Mouse (Mus musculus) left cerebral cortex, postnatal 14 days (tissue): ENCODE data around the gene Hist1h3a. TPM values are rescaled to one million over a fixed set of nuclear protein-coding genes. Genes with fewer than 3 reads are reported as not detected.
"Not testable (repeated sequence)": the region's sequence is repeated elsewhere in the genome, so short reads cannot be mapped to it uniquely, and the experiment has no call there.

Experiments
- DNase-seq, 2 experiments: peaks; one replicate each; pipeline ENCODE4 v3.0.0; 2021 to 2022; ENCODE audit warnings: low spot score in 2 of 2, mixed read lengths in 1 of 2
- intact Hi-C: fragments of 180-260 bp; cut with DNase I; formaldehyde crosslinking; loops from one replicate; pipeline ENCODE4 v1.15.1; 2025
- total RNA-seq, 2 experiments: library from RNA; stranded (reverse); gene quantifications; 2 replicates each; pipeline ENCODE4 v1.2.3; 2021

Hist1h3a gene
- total RNA-seq, 2 experiments from 2014 or later = 33.2 to 47.2 TPM

GRCm38 (mm10) chr13:23760240-23760971 is 1.8 kb downstream of the Hist1h3a start:
- intact Hi-C loops = no loop called here
- peak in 1 of 2 experiments; percentile 48 for DNase-seq

DNA sequence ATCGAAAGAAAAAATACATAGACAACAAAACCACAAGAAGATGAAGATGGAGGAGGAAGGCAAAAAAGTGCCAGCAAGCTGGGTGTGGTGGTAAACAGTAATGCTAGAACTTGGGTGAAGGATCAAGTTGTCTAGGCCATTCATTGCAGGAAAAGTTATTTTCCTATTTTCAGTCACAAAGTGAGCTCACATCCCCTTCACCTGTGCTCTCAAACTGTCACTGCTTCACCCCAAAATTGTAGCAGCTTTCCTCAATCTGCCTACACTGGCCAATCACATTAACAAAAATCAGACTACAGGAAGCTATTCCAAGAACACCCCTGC is 2.3 kb downstream of the Hist1h3a start:
- intact Hi-C loops = no loop called here
- DNase-seq = no peak

DNA sequence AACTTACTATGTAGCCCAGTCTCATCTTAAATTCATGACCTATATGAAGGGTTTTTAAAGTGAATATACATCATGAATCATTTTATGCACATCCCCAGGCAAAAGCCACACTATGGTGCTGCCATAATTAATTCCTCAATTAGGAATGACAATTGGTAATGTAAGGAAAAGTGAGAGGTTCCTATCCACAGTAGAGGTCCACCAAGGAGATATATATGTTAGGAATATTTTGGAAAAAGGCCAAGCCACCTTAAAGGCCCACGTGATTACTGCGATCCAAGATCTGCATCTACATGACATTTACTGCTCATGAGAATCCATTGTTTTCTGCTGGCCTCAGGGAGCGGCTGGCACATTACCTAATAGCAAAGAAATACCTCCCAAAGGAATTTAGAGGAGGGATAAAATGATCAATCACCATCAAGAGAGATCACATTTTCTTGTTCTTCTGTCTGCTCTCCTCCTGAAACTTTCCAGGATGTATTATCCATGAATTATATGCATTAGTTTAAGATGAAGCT is 2.9 kb downstream of the Hist1h3a start:
- intact Hi-C loops = no loop called here
- no peak for DNase-seq

GRCm38 (mm10) chr13:23757921-23758320 is 4.3 kb downstream of the Hist1h3a start:
- no peak for DNase-seq
- intact Hi-C loops = no loop called here

- intact Hi-C loops = no loop called here
- DNase-seq = no peak
These were observed 4.9 kb downstream of the Hist1h3a start for GRCm38 (mm10) chr13:23757211-23757773.

DNA sequence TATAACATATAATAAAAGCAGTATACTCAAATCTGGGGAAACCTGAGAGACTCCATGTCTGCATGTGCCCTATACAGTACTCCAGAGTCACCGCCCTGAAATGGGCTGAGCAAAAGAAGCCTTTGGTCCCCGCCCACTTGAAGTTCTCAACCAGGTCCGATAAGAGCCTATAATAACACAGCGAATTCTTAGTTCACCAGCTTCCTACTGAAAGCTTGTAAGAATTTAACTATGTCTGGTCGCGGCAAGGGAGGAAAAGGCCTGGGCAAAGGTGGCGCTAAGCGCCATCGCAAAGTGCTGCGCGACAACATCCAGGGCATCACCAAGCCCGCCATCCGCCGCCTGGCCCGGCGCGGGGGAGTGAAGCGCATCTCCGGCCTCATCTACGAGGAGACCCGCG is 5.4 kb downstream of the Hist1h3a start, which contains the start of gene Hist1h4b:
Hist1h4b (plus strand) TSS at position 224 of the 400 bp plus-strand sequence.
- DNase-seq = peak; percentile 90
- intact Hi-C loops = no loop called here

GRCm38 (mm10) chr13:23755000-23755399 is 7.2 kb downstream of the Hist1h3a start:
- intact Hi-C loops = no loop called here
- no peak for DNase-seq

GRCm38 (mm10) chr13:23753314-23754078 is 8.7 kb downstream of the Hist1h3a start:
- intact Hi-C loops = no loop called here
- no peak for DNase-seq

DNA sequence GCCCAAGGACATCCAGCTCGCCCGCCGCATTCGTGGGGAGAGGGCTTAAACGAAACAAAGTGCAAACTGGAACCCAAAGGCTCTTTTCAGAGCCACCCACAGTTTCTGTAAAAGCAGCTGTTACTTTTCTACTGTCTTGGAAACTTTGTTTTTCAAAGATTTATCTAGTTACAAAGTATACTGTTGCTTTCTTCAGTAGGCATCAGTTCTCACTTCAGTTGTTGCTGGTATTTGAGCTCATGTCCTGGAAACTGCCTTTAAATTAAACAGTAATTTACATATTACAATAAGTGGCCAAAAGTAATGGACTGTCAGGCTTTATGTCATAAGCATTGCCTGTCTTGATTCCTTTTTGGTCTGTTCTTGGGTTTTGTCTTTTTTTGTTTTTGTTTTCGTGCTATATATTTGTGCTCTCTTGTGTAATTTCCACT is 9.4 kb downstream of the Hist1h3a start:
- no peak for DNase-seq
- intact Hi-C loops = no loop called here

- peak; percentile 95 to 98 for DNase-seq
- intact Hi-C loops = not testable (repeated sequence)
These were observed 10.0 kb downstream of the Hist1h3a start, which contains the start of gene Hist1h3b for GRCm38 (mm10) chr13:23752067-23752741. Hist1h3b (plus strand) TSS chr13:23752267.

DNA sequence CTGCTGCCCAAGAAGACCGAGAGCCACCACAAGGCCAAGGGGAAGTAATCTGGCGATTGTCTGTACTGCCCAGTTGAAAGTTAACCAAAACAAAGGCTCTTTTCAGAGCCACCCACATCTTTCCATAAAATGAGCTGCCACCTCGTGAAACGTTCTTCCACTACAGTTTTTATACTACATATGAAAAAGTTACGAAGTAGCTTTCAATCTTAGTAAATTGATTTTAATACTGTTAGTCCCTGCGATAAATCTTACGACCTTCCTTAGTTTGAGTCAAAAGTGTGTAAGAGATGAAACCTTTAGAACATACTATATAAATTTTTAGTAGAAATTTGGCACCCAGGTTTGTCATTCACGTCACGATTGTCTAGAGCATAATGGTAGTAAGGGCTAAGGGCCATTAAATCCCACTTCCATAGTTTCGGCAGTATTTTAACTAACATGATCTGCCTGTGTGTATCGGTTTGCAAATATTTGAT is 10.7 kb downstream of the Hist1h3a start:
- no peak for DNase-seq
- intact Hi-C loops = no loop called here

DNA sequence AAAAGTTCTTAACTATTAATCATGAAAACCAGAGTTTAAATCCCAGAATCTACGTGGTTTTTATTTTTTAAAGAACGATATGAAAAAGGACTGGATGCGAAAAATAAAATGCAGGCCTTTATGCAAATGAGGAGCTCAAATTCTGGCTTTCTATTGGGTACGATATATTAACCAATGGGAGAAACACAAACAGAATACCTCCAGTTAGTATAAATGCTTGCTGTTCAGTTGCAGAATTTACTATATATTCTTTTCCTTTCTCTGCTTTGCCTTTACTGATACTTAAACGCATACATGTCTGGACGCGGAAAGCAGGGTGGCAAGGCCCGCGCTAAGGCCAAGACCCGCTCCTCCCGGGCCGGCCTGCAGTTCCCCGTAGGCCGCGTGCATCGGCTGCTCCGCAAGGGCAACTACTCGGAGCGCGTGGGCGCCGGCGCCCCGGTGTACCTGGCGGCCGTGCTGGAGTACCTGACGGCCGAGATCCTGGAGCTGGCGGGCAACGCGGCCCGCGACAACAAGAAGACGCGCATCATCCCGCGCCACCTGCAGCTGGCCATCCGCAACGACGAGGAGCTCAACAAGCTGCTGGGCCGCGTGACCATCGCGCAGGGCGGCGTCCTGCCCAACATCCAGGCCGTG is 11.2 kb downstream of the Hist1h3a start, which contains the start of gene Hist1h2ab:
Hist1h2ab (plus strand) TSS at position 288 of the 639 bp plus-strand sequence.
- intact Hi-C loops = not testable (repeated sequence)
- peak in 1 of 2 experiments; percentile 71 for DNase-seq

GRCm38 (mm10) chr13:23749563-23750121 is 12.5 kb downstream of the Hist1h3a start:
- intact Hi-C loops = loop anchor here (10.0 kb wide), 2 partner anchors 325 to 1705 kb away; partner anchors contain the start of genes Abt1, Hist1h2ag, Hist1h2bj and Hist1h4i
- no peak for DNase-seq

DNA sequence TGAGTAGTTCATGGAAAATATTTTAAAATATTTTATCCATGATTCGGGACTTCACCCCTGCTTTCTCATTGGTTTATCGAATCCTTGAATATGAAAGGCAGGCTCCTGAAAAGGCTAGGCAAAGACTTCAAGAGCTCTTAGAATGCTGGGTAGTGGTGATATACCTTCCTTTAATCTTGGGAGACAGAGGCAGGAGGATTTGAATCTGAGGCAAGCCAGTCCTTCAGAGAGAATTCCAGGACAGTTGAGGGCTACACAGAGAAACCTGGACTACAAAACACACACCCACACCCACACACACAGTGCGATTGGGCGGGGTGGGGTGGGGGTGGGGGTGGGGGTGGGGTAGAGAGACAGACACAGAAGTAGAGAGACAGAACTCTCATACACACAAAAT is 14.3 kb downstream of the Hist1h3a start:
- DNase-seq = no peak
- intact Hi-C loops = loop anchor here (10.0 kb wide), 2 partner anchors 323 to 1703 kb away; partner anchors contain the start of genes Abt1, Hist1h2ag, Hist1h2bj and Hist1h4i

DNA sequence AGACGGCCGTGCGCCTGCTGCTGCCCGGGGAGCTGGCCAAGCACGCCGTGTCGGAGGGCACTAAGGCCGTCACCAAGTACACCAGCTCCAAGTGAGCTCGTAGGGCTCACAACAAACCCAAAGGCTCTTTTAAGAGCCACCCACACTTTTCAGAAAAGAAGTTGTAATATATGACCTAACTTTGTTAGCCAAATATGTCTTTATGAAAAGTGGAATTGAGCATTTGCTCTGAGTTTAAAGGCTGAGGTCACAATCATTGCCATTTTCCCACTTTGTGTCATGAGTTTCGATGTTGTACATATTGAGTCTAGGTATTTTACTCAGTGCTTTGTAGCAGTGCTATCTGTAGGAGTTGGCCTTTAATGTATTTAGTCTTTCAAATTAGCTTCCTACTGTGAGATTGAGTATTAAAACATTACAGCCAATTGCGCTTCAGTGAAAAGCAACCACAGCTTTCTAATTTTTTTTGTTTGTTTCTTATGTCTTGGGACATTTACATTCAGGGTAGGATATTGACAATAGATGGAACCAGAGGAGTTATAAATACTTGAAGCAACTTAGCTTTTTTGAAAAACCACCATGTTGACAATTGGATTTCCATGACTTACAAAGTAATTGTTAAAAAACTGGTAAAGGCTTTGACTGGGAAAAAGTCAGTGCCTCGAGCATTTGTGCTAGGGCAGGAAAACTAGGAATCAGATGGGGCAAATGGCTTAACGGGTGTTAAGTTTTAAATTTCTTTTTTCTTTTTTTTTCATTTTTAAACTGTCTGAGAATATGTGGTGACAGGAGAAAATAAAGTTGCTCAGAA is 14.9 kb downstream of the Hist1h3a start:
- intact Hi-C loops = loop anchor here (10.0 kb wide), 2 partner anchors 322 to 1702 kb away; partner anchors contain the start of genes Abt1, Hist1h2ag, Hist1h2bj and Hist1h4i
- DNase-seq = no peak

DNA sequence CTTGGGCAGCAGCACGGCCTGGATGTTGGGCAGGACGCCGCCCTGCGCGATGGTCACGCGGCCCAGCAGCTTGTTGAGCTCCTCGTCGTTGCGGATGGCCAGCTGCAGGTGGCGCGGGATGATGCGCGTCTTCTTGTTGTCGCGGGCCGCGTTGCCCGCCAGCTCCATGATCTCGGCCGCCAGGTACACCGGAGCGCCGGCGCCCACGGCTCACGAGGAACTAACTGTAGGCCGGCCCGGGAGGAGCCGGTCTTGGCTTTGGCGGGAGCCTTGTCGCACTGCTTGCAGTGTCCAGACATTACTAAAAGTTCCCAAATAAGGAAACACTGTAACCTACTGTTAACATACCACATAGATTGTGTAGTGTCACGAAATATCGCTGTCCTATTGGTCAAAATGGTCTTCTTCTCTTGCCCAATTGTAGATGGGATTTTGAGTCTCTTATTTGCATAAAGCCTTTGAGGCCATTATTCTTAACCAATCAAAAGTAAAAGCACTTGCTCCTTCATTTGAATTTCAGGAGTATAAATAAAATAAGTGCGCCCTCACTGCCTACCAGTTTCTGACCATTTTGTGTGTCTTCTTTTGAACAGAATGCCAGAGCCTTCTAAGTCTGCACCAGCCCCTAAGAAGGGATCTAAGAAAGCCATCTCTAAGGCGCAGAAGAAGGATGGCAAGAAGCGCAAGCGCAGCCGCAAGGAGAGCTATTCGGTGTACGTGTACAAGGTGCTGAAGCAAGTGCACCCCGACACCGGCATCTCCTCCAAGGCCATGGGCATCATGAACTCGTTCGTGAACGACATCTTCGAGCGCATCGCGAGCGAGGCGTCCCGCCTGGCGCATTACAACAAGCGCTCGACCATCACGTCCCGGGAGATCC is 15.7 kb downstream of the Hist1h3a start, which contains the start of gene Hist1h2bb:
Hist1h2bb (plus strand) TSS at position 534 of the 880 bp plus-strand sequence.
- intact Hi-C loops = loop anchor here (10.0 kb wide), 2 partner anchors 322 to 1702 kb away; partner anchors contain the start of genes Abt1, Hist1h2ag, Hist1h2bj and Hist1h4i
- peak; percentile 73 to 94 for DNase-seq
